Mouse (Mus musculus) T-helper 17 cell (primary cell): ENCODE measurements around the gene Brdt.
"Not testable (repeated sequence)": the region's sequence is repeated elsewhere in the genome, so short reads cannot be mapped to it uniquely, and the experiment has no call there.

Experiments used
- in situ Hi-C, 2 experiments: fragments of 300-600 bp; cut with MboI, MseI; formaldehyde crosslinking; loops; 1 replicate in 1 of 2; 2 replicates in 1 of 2; pipeline ENCODE4 v1.15.1; 2025; ENCODE audit warnings: high pct_unique_total_duplicates in 2 of 2

The Brdt gene

DNA sequence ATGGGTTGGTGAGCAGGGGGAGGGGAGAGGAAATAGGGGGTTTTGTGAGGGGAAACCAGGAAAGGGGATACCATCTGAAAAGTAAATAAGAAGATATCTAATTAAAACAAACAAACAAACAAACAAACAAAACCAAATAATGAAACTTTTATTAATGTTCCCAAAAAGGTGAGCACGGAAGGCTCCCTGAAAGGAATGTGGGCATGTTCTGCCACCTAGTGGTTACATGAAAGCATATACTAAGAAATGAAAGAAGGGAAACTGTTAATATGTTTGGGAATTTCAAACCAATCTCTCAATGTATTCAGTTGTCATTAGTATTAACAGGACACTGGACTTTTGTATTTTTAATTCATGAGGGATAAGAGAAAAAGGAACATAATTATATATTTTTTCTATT is 10.3 kb upstream of the Brdt start:
- in situ Hi-C loops, result loop anchor here in 1 of 2 experiments (10.0 kb wide), 1 partner anchor 326 kb away; no protein-coding TSS in a partner anchor

DNA sequence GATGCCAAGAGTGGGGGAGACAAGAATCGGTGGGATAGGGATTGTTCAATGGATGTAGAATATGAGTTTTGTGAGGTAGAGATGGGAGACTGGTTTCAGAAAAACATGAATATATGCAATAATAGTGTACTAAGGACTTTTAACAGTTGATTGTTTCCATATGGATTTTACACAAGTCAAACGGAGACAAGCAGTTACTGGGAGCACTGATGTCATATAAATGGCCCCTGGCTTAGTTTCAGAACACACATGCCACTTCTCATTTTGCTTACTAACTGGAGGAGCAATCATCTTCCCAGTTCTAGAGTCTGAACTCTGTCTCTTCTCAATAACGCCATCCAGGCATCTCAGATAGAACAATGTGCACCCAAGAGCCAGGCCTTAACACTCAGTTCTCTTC is 9.4 kb downstream of the Brdt start:
- in situ Hi-C loops, result loop anchor here in 1 of 2 experiments (25.0 kb wide), 1 partner anchor 878 kb away; the partner anchor contains the start of gene Barhl2

- in situ Hi-C loops, result loop anchor here in 1 of 2 experiments (25.0 kb wide), 1 partner anchor 881 kb away; the partner anchor contains the start of gene Barhl2
These were observed 11.9 kb downstream of the Brdt start for GRCm38 (mm10) chr5:107342891-107343290.

DNA sequence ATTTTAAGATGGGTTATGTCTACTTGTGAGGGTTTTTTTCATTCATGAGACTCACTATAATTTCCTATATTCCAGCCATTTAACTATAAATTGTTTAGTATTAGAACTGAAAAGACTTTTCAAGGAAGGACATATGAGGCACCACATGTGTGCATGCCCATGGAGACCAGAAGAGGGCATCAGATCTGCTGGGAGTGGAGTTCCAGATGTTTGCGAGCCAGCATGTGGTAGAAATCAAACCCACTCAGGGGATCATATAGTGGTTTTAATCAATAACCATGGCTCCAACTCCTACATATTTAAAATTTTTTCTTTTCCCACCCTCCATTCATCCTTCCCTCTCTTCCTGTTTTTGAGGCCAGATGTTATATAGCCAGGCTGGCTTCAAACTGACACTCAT is 15.3 kb downstream of the Brdt start:
- in situ Hi-C loops, result loop anchor here in 1 of 2 experiments (25.0 kb wide), 1 partner anchor 884 kb away; the partner anchor contains the start of gene Barhl2

DNA sequence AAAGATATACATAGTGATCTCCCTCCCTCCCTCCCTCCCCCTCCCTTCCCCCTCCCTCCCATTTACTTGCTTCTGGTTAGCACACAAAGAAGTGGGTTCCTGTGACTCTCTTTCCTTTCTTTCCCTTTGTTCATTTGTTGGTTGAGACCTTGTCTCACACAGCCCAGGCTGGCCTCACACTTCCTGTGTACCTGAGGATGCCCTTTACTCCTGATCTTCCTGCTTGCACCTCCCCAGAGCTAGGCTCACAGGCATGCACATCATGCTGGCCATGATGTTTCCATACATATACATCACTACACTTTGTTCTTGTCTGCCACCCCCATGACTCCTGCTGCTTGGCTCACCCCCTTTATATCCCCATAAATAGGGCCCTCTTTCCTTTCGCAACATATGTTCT is 21.6 kb downstream of the Brdt start:
- in situ Hi-C loops, result loop anchor here in 1 of 2 experiments (10.0 kb wide), 1 partner anchor 622 kb away; no protein-coding TSS in a partner anchor

DNA sequence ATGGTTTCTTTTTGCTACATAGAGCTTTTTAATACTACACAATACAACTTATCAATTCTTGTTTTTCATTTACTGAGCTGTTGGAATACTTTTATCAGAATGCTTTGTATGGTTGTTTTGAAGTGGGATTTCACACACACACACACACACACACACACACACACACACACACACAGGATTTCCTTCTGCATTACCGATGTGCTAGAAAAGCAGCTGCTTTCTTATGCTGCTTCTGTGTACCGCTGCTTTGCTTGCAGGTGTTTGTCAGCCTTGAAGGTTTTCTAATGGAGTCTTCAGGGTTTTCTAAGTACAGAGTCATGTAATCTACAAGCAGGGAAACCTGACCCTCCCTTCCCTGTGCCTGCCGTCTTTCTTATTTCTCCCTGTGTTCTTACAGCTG is 23.0 kb downstream of the Brdt start:
- in situ Hi-C loops, result loop anchor here in 1 of 2 experiments (10.0 kb wide), 1 partner anchor 621 kb away; no protein-coding TSS in a partner anchor

DNA sequence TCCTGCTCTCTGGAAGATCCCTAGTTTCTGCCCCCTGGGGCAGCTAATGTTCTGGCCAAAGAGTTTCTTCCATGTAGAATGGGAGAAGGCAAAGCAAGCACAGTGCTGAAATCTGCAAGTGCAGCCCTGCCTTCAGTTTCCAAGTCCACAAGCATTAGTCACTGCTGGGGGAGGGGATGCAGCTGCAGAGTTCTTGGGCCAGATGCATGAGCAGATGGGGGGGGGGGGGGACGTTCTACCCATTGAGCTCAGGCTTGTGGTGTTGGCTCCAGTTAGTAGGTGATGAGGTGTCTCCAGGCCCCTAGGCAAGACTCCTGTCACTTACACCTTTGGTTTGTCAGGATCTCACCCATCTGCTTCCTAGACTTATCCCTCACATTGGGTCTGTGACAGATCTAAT is 24.8 kb downstream of the Brdt start:
- in situ Hi-C loops, result loop anchor here in 1 of 2 experiments (10.0 kb wide), 1 partner anchor 619 kb away; no protein-coding TSS in a partner anchor

- in situ Hi-C loops, result loop anchor here in 1 of 2 experiments (10.0 kb wide), 1 partner anchor 617 kb away; no protein-coding TSS in a partner anchor
These were observed 26.8 kb downstream of the Brdt start for GRCm38 (mm10) chr5:107357723-107358122.

GRCm38 (mm10) chr5:107359395-107360053 is 28.6 kb downstream of the Brdt start:
- in situ Hi-C loops, result loop anchor here in 1 of 2 experiments (10.0 kb wide), 1 partner anchor 615 kb away; no protein-coding TSS in a partner anchor

- in situ Hi-C loops, result no loop called here
These were observed 29.2 kb downstream of the Brdt start for GRCm38 (mm10) chr5:107360054-107360730.

DNA sequence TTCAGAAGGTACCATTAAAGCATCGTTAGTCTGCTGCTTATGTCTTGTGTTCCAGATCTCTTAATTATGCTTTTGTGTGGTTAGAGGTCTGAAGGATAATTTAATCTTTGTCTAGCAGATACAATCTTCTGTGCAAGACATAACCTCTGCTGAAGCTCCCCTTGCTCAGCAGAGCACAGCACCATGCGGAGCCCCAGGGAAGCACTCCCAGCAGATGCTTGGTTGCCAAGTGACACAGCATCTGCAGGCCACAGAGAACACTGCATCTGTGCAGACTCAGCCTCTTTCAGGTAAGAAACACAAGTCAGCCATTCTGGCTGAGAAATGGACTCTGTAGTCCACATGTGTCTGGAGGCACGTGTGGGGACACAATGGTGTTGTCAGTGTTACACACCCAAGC is 39.1 kb downstream of the Brdt start:
- in situ Hi-C loops, result no loop called here

DNA sequence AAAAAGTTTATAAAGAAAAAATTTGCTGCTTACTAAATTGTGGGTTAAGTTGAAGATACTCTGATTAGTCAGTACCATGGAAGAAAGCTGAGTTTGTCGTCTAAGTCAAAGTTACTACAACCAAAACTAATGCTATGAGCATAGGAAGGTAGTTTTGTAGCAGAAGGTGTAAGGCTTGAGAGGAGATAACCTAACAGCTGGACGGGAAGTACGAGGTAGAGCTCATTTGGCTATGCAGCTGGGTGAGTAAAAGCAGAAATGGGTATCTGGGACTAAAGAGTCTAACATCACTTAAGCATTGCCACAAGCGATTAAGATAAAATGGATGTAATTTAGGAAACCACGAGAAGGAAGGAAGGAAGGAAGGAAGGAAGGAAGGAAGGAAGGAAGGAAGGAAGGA is 40.4 kb downstream of the Brdt start:
- in situ Hi-C loops, result no loop called here

GRCm38 (mm10) chr5:107373256-107373655 is 42.3 kb downstream of the Brdt start:
- in situ Hi-C loops, result no loop called here

DNA sequence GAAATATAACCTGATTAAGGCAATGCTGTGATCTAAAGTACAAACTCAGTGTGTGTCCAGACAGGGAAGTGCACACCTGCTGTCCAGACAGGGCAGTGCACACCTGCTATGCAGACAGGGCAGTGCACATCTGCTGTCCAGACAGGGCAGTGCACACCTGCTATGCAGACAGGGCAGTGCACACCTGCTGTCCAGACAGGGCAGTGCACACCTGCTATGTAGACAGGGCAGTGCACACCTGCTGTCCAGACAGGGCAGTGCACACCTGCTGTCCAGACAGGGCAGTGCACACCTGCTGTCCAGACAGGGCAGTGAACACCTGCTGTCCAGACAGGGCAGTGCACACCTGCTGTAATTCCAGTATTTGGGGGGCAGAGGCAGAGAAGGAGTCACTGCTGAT is 55.5 kb downstream of the Brdt start:
- in situ Hi-C loops, result not testable (repeated sequence)

DNA sequence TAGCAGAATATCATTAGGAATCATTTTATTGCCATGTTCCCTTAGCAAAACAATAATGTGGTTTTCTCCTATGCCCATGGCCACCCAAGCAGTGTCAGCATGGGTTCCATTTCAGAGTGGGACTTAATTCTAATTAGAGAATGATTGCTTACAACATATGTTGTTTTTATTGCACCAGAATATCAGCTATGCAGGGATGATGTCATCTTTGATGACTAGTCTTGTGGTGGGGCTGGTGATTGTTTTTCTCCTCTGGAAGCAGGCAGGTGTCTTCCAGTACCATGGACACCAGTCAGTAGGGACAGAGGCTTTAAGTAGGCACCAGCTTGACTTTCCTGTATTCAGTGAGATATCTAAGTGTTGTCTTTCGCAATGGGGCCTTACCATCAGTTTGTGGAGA is 56.8 kb downstream of the Brdt start:
- in situ Hi-C loops, result no loop called here

DNA sequence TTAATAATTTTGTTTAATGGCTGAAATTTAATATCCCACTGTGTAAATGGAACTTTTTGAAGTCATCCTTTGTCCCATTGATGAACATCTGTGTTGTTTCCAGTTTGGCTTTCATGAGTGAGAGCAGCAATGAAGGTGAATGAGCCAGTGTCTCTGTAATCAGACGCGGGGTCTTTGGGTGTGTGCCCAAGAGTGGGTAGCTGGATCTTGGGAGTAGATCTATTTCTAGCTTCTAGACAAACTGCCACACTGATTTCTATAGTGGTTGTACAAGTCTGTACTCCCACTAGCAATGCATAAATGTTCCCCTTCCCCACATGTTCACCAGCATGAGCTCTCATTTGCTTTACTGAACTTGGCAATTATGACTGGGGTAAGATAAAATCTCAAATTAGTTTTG is 58.4 kb downstream of the Brdt start:
- in situ Hi-C loops, result no loop called here

DNA sequence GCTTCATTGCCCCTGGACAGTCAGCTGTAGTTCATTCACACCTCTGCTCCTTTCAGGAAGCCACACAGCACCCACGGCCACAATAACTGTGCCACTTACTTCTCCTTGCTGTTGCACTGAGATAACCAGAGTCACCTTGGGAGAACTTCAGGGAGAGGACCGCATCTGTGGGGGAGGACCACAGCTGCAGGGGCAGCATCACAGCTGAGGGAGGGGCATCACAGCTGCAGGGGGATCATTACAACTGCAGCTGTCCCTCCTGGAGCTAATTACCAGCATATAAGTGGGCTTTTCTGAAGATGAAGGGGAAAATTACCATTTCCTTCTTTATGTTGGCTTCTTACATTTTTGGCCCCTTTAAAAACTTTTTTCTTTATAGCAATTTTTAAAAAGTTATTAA is 63.5 kb downstream of the Brdt start:
- in situ Hi-C loops, result no loop called here

DNA sequence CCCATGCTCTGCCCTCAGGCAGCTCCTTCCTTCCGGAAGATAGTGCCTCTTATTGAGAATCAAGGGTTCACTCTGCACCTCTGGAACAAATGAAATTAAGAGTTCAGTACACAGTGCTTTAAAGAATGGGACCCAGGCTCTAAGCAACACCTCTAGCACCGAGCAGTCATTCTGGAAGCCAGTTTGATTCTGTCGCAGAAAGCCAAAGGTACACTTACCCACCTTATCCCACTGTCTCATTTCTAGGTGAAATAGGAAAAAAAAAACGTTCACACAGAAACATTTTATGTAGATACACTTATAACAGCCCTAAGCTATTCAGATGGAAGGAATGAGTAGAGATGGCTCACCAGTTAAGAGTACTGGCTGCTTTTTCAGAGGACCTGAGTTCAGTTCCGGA is 71.5 kb downstream of the Brdt start, which contains the start of gene Ephx4:
TSS of gene Ephx4 (plus strand) at position 301 of the 400 bp plus-strand sequence.
- in situ Hi-C loops, result no loop called here

GRCm38 (mm10) chr5:107403011-107403946 is 72.3 kb downstream of the Brdt start:
- in situ Hi-C loops, result no loop called here

GRCm38 (mm10) chr5:107403947-107404684 is 73.2 kb downstream of the Brdt start:
- in situ Hi-C loops, result no loop called here

DNA sequence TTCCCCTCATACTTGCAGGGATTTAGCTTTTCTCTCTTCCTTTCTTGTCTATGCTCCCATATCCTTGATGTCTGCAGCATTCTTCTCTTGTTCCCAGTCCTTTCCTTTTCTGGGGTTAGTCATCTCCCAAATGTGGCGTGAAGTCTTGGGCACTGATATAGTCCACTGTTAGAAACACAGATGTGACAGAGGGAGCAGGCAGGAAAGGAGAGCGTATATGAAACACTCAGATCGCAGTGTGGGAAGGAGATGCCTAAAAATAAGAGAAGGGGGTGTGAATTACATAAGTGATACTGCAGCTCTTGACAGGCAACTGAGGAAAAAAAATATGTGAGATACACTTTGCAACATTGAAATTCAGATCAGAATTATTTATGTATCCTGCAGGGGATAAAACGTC is 74.4 kb downstream of the Brdt start:
- in situ Hi-C loops, result no loop called here
